Mouse (Mus musculus) left cerebral cortex, adult 11 months (tissue): ENCODE measurements at regions not wholly inside any gene's neighbourhood (a gene's known extent, or its start where the extent isn't known, plus 50 kb on each side); places are given as distances from the start of the nearest gene placed in this dataset.

Experiments used
- DNase-seq: peaks from one replicate; pipeline ENCODE4 v3.0.0; 2022; ENCODE audit warnings: low spot score

DNA sequence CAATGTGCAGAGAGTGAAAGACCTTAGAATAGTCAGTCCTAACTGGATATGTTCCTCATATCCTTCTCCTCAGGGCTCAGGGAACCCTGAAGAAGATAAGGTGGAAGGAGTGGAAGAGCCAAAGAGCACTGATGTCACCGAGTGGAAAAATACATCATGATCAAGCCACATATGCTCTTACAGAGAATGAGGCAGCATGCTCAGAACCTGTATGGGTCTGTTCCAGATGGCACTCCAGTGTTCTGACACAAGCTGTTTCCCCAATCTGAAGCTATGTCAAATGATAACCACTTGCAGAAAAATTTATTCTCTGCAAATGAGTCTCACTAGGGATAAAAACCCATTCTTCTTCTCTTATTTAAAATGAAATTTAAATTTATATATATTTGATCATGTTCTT, 572.6 kb upstream of the Robo2 start:
- DNase-seq: no peak

DNA sequence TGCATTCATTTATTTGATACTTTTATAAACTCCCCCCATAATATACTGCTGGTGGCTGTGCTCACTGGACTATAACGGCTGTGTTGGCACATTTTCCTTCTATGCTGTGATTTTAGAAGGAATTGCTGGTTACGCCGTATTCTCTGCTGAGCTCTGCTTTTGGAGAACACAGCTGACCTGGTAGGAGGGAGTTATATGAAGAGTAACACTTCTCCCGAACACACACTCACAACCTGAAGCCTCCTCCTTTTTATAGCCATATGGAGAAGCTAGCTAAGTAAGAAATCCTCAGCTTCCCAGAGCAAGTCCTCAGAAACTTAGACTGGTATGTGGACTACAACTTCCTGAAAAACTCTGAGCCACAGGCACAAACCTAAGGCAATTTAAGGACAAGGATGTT, 554.5 kb upstream of the Robo2 start:
- no peak for DNase-seq

DNA sequence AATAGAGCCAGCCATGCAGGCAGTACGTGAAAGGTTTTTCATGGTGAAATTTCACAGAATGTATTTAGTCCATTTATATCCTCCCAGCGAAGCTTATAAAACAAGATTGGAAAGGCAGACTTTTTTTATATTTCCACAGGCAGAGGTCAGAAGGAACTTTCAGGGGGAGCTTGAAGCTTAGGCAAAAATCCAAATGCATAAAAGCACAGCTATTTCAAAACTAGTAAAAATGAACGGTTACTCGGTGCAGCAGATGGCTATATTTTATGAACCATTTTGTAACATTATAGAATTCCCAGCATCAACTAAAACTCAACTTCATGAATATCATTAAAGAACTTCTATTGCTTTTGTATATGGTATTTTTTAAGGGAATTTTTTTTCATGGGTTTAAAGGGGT, 518.1 kb upstream of the Robo2 start:
- no peak for DNase-seq

DNA sequence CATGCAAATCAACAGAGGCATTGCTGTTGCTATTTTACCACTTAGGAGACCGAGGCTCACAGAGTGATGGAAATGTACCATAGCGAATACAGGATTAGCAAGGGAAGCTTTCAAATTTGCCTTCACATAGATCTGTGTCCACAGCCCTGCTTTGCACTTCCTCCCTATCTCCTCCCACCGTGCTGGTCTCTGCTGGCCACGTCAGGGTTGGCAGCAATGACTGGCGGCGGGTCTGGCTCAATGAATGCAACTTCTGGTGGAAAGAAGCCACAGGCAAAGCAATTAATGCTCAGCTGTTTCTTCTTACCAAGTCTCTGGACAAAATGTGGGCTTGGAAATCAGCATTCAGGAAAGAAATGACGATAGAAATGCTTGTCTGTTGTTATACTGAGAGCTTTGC, 489.2 kb upstream of the Robo2 start:
- no peak for DNase-seq

DNA sequence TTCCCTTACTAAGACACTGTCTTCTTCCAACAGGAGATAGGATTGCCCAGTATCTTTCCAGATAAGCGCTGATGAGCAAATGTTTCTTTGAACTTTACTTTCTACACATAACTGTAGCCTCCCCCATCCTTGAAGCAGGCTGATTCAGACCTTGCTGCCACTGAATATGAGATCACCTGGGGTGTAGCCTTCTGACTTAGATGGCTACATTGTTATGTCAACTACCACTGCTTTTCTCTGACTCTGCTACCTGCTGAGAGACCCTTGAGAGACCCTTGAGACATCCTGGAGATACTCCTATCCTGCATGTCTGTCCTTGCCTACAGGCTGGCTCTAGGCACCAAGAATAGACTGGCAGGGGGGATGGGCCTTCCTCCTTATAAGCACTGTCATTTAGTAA, 476.1 kb upstream of the Robo2 start:
- DNase-seq: no peak

DNA sequence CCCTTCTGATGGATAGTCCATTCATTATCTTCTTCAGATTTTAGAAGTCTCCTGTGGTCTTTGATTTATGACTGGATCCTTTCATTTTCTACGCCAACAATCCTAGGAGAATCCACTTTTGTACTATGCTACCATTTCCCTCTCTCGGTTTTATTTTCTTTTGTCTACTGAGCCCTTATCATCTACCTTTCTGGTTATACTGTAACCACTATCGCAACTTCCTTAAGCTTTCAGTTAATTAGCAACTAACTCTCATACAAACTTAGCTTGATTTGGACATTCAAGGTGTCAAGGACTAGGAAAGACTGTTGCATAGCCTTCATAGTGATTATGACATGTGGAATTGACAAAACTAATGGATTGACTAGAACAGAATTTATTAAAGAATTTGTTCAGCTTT, 467.0 kb upstream of the Robo2 start:
- no peak for DNase-seq

DNA sequence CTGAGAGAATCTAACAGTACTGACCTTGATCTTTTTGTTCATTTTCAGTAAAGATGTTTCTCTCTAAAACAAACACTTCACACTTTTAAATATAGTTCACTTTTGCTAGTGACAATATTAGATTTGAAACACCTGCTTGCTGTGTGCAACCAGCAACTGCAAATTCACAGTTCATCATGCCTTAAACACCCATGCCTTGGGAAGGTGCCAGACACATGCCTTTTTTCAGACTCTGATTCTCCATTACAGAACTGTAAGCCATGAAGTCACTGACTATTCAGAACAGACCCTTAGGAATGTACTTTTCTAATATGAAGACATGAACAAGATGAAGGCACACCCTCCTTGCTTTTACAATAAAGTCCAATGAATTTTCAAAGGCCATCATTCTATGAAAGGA, 462.1 kb upstream of the Robo2 start:
- DNase-seq: no peak

DNA sequence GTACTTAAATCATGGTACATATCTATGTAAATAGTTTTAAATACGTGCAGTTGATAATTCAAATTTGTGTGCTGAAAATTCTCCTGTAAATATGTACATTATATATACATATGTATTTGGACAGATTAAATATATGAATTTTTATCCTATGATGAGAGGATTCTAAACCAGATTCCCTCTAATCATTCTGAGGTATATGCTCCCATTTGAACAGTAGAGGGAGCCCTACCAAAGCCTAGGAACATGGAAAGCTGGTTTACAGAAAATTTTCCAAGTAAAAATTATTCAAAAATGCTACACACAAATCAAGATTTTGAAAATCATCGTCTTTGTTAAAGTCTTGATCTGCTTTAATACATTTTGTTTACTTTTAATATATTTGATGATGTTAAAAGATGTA, 446.1 kb upstream of the Robo2 start:
- DNase-seq: no peak

DNA sequence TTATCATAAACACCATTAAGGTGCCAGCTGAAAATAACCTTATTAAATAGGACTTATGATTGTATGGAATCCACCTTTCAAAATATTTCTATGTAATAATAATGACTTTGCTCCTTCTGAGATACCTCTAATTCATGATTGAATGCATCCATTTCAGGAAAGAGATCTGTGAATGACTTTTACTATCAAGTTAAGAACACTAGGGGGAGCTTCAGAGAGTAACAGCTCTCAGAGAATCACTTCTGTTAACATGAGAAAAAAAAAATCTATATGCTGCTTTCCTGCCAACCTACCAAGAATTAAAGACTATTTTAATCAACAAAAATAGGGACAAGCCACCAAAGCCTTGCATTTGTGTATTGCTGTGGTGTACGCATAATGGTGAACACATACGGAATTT, 428.4 kb upstream of the Robo2 start:
- peak; percentile 10 for DNase-seq

DNA sequence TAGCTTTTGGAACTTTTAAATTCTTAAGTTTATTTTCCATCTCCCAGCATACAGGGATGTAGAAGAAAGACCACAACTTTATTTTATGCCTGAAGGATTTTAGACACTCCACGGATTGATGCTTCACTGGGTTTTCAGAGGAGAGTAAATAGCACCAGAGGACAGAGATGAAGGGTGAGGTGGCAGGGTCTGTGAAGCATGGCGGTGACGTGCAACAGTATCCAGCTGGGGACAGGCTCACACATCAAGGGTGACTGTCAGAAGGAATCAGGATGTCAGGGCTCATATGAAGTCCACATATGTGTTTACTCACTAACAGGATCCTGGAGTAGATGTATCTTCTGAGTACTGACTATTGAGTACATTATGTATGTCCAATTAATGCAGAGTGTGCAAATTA, 402.8 kb upstream of the Robo2 start:
- DNase-seq: no peak

DNA sequence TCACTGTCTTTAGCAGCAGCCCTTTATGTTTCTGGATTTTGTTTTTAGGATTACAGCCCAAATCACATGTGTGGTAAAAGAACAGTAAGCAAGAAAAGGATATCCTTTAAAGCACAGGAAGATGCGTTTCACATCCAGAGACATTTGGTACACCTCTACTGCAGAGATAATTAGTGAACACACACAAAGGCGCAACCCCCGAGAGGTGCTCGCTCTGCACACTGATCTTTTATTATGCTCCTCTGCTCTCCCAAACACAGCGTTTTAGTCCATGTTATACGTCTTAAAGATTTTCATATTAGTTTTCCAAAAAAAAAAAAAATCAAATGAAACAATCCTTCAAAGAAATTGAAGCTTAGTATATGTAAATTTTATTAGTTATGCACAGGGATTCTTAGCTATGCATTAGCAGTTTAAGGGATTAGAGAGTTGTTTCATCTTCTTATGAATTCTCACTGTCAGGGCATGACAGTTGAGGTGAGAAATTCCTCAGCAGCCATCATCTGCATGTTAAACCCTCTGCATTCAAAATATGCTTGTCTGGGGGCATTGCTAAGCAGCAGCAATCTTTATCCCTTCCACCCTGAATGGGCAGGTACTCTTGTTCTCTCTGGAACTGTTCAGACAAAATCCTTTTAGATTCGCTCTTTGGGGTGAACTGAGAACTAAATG, 397.7 kb upstream of the Robo2 start:
- no peak for DNase-seq

DNA sequence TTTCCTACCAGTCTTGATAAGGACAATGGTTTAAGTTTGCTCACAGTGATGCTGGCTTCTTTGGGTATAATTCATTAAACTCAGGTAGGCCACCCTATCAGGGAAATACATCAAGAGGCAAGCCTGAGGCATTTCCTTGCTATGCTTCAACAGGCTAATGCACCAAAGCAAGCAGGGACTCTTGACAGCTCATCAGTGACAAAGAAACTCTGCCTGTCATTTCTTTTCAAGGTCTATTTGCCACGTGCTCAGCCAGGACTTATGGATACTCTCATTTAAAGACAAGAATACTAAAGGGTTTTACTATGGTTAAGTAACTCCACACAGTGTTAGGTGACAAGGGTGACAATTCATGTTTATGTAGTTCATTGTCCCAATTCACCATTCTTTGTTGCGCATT, 395.1 kb upstream of the Robo2 start:
- DNase-seq: no peak

DNA sequence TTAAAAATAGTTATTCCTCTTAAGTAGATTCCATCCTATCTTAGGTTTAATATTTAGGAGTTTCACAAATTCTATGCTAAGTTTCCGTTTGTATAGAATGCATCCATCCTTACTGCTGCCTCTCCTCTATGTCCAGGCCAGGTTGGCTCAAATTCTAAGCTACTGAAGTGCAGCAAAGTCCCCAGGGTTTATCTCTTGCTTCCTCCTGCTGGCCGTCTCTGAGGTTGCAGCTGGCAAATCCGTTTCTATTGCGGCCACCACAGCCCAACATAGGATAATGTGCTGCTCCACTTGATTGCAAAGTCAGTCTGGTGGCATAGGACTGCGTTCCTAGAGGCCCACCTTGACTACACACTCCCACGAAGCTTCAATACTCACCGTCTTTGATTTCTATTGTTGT, 389.7 kb upstream of the Robo2 start:
- peak; percentile 11 for DNase-seq

DNA sequence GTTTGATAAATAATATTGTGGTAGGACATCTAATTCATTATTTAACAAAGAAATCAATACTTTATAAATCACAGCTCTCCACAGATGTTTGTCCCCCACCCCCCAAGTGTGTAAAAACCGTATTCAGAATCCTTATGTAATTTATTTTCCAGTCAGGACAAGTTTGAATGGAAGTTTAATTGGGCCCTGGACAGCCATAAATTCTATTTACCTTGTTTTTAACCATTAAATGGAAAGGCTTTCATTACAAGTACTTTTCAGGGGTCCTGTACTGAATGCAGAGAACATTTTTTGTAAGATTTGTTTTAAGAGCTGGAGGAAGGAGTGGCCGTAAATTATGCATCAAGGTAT, 384.7 kb upstream of the Robo2 start:
- DNase-seq: no peak

DNA sequence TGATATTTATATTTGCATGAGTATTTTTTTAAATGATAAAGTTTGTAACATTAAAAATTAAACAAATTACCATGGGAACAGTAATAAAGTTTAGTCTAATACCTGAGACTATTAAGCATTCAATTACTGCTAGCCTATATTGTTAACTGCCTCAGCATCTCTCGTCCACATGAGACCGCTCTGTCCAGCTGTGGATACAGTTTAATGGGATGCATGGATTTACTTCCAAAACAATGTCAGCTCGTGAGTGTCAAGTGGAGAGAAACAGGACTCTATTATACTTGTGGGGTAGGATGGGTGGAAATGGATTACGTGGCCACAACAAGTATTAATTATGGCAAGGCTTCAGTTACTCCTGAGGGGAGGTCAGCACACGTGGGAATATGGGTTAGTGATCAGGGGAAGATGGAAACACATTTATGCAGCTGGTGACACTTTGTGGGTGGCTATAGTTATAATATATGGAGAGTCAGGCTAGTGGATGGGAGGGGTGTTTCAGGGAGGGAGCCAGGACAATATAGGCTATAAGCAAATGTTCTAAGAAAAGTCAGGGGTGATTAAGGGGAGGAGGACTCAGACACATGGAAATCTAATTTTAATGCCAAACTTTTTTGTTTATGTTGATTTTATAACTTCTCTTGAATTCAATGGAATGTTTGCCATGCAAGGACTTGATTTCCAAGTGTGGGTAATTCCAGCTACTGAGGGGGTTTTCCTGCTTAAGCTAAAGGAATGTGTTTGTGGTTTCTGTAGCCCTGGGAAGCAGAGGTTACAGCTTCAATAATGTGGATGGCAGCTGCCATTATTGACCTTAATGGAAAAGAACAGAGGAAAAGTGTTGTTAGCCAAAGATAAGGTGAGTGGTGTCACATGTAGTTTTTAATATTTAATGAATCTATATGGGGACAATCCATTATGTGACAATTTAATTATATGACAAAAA, 384.0 kb upstream of the Robo2 start:
- DNase-seq: no peak

DNA sequence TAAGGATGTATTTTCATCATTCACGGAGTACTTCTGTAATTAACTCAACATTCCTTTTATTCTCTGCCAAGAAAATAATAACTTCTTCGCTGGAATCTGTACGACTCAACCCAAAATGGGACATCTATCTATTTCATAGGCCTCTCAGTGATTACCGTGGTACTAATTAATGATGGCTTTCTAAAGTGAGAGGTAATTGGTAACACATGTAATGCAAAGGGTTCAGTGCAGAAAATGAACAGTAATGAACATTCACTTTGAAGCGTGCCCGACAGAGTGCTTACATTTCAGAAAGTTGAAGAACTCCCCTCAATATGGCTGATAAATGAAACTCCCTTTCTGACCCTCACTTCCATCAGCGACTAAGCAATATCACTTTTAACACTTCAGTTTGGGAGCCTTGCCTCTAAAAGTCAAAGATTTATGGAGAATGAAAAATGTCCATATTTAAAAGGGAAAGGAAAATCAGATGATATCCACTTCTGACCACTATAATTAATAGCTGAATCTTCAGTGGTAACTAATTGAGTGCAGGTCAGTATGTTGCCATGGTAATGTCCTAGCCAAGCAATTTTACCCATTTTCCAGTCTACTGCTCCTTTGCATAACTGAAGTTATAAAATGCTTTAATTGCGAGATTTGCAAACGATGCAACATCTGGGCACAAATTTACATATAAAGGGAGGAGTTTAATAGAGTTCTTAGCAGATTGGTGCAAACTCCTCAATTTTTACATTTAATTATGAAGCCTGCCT, 373.9 kb upstream of the Robo2 start:
- no peak for DNase-seq

DNA sequence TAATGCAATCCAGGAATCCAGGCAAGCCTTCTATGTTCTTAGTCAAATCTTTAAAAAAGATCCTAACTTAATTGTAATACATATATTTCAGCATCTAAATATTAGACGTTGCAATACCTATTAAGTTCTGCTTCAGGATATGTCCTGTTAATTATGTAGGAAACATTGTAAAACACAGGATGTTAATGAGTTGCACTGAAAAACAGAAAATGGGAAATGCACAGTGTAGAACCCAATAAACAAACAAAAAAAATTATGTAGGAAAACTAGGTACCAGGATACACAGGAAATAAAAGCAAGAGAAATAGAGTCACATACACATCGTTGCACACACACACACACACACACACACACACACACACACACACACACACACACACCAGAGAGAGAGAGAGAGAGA, 368.8 kb upstream of the Robo2 start:
- DNase-seq: no peak

DNA sequence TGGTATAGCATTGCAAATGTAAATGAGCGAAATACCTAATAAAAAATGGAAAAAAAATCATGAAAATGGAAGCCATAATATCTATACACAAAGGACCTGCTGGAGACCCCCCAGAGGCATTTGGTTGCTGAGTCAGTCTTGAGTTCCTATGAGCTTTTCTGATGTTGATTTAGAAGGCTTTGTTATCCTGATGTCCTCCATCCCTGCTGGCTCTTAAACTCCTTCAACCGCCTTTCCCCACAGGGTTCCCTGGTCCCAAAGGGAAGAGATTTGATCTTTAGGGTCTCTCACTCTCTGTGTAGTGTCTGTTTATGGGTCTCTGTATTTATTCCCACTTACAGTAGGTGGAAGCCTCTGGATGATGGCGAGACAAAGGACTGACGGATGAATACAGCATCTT, 356.6 kb upstream of the Robo2 start:
- no peak for DNase-seq

DNA sequence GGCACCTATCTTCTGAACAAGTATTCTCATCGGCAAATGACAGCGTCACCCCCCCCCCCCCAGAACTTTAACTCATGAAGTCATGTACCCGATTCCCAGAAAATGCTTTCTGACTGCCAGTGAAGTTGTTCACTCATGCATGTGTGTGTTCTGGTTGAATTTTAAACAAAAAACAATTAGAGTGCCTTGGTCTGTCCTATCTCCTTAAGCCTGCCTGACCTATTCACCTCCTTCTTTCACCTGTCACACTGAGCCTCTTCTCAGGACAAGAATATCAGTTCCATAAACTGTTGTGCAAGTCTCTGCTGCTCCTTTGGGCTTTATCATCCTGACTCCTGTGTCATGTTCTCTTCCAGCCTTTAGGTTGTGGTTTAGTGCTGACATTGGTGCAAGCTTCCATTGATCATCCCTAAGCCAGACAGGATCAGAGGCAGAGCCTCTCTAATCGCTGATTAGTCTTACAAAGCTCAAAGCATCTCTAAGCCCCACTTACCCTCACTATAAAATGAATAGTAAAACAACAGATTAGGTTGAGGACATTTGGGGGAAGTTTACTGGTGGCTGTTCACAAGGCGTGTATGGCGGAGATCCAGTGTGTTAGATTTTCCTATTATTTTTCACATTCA, 345.2 kb upstream of the Robo2 start:
- DNase-seq: no peak

DNA sequence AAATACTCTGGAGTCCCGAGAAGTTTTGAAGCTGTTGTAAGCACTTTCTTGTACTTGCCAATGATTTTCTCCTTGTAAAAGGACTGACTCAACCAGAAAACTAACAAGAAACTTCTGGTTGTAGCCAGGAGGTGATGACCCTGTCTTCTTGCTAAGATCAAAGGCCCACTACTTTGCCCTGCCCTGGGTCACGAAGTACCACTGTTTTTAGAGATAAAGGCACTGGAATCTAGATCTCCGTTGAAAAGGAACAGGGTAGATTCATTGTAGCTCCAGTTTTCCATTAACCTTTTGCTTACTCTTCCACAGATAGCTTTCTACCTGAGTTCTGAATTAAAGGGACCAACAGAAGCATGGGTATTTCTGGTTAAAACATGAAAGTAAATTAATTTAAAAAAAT, 339.3 kb upstream of the Robo2 start:
- no peak for DNase-seq

DNA sequence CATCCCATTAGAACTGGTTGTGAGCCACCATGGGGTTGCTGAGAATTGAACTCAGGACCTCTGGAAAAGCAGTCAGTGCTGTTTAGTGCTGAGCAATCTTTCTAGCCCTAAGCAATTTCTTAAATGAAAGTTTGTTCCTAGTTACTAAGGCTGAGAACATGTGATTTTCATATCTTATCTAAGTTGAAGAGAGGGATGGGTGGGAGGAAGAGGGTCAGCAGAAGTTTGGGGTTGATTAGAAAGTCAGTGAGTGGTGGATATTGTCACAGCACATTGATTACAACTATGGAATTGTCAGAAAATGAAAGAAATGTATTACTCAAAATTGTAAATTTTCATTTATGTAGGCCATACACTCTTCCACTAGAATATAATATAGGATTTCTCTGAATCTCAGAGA, 337.4 kb upstream of the Robo2 start:
- DNase-seq: no peak

DNA sequence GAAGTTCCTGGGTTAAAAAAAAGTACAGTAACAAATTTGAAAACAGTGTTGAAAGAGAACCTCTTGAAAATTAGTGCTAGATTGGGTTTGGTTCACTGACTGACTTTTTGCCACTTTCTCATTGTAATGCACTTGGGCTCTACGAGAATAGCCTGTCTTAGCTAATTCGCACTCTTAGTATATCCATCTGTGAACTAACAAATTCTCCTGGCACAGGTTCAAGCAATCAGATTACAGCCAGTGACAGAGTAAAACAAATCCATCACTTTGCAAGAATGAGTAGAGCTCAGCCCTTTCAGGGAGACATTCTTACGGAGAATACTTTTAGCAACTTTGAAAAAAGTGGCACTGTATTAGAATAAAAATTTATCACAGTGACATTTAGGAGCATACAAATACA, 331.9 kb upstream of the Robo2 start:
- no peak for DNase-seq
